In genomic region chr17:4947013-4947412, GRCm38 (mm10) we compare ENCODE assay signal across 8 mouse cellular contexts. TPM values are rescaled to one million over a fixed set of nuclear protein-coding genes. Genes with fewer than 3 reads are reported as not detected.
DNase-seq lines count a peak whose midpoint lies in the region; ATAC-seq and TF ChIP-seq lines count a peak whose summit lies in the region.

No protein-coding gene starts in this region.

- H3K9ac ChIP-seq in lung, embryonic 14.5 days: no peak overlapping the region
- no peak overlapping the region for H3K9ac ChIP-seq in embryonic facial prominence, embryonic 12.5 days
- no peak overlapping the region for H3K9ac ChIP-seq in limb, embryonic 15.5 days

- H3K4me2 ChIP-seq in lung, embryonic 14.5 days: peak overlapping the region; percentile 51
- H3K4me2 ChIP-seq in embryonic facial prominence, embryonic 12.5 days (replicated peaks): peak overlapping the region; percentile 43; the same call in 1 of the 2 replicates
- no peak overlapping the region for H3K4me2 ChIP-seq in limb, embryonic 15.5 days

- no peak for TF ChIP-seq CTCF in lung, embryonic 14.5 days (IDR thresholded peaks at IDR 0.05; ENCODE audit: low read depth)

- no peaks in the 10 kb centered on the region for H3K36me3 ChIP-seq in lung, embryonic 14.5 days (ENCODE audit: insufficient read depth)
- H3K36me3 ChIP-seq in embryonic facial prominence, embryonic 12.5 days: no peaks in the 10 kb centered on the region
- no peaks in the 10 kb centered on the region for H3K36me3 ChIP-seq in limb, embryonic 15.5 days

- ATAC-seq in lung, embryonic 14.5 days (ENCODE audit: insufficient read depth): no peak
- ATAC-seq in embryonic facial prominence, embryonic 12.5 days (ENCODE audit: insufficient number of reproducible peaks, insufficient read depth, low FRiP score, low TSS enrichment): no peak
- no peak for ATAC-seq in limb, embryonic 15.5 days (ENCODE audit: insufficient number of reproducible peaks, low FRiP score, low TSS enrichment, low read depth)
- no peak for ATAC-seq in megakaryocyte, adult 5-6 weeks (ENCODE audit: poor library complexity, severe bottlenecking)

- peak; percentile 28 for DNase-seq in lung, embryonic 14.5 days
- DNase-seq in lung, postnatal 4 days: no peak
- peak; percentile 77 for DNase-seq in kidney, adult 11 months
- no peak for DNase-seq in ovary, postnatal 14 days (ENCODE audit: low spot score)
- DNase-seq in gastrocnemius, adult 8-10 months (ENCODE audit: low spot score in 2 of 2): no peak

- no peaks in the 10 kb centered on the region for H3K9me3 ChIP-seq in lung, embryonic 14.5 days (ENCODE audit: low read depth, low read length)
- no peaks in the 10 kb centered on the region for H3K9me3 ChIP-seq in embryonic facial prominence, embryonic 12.5 days
- H3K9me3 ChIP-seq in limb, embryonic 15.5 days: no peaks in the 10 kb centered on the region

- 42% methylated on average over 3 of the region's 3 CpGs for WGBS in lung, embryonic 14.5 days
- WGBS in embryonic facial prominence, embryonic 12.5 days: 33% methylated on average over 3 of the region's 3 CpGs
- 55% methylated on average over 3 of the region's 3 CpGs for WGBS in limb, embryonic 15.5 days

- no peaks in the 10 kb centered on the region for H3K27me3 ChIP-seq in lung, embryonic 14.5 days (ENCODE audit: insufficient read depth, low read length)
- H3K27me3 ChIP-seq in embryonic facial prominence, embryonic 12.5 days: no peaks in the 10 kb centered on the region
- H3K27me3 ChIP-seq in limb, embryonic 15.5 days: no peaks in the 10 kb centered on the region

- peaks cover 13% of the 10 kb centered on the region for H3K4me1 ChIP-seq in lung, embryonic 14.5 days (ENCODE audit: insufficient read depth)
- peaks cover 19% of the 10 kb centered on the region for H3K4me1 ChIP-seq in embryonic facial prominence, embryonic 12.5 days
- peaks cover 23% of the 10 kb centered on the region for H3K4me1 ChIP-seq in limb, embryonic 15.5 days

- H3K27ac ChIP-seq in lung, embryonic 14.5 days (ENCODE audit: low read depth): peak overlapping the region; percentile 64
- H3K27ac ChIP-seq in embryonic facial prominence, embryonic 12.5 days: no peak overlapping the region
- peak overlapping the region; percentile 80 for H3K27ac ChIP-seq in limb, embryonic 15.5 days

- no peak overlapping the region for H3K4me3 ChIP-seq in lung, embryonic 14.5 days (ENCODE audit: low read depth, low read length)
- no peak overlapping the region for H3K4me3 ChIP-seq in embryonic facial prominence, embryonic 12.5 days
- no peak overlapping the region for H3K4me3 ChIP-seq in limb, embryonic 15.5 days

RNA-seq across cellular contexts. Expression of gene Arid1b, which starts 47.1 kb away (rescaled TPM):
- 17.3 and 17.4 TPM in 2 replicates for polyA plus RNA-seq in lung, embryonic 14.5 days (2014; fragmentation: Nextera tagmentation; extraction: Ambion mirVana)
- polyA plus RNA-seq in embryonic facial prominence, embryonic 12.5 days (2016; fragmentation: Nextera tagmentation; extraction: Ambion mirVana): 17.2 and 18.5 TPM in 2 replicates
- polyA plus RNA-seq in limb, embryonic 15.5 days (2015; fragmentation: Nextera tagmentation; extraction: Ambion mirVana): 11.0 and 11.4 TPM in 2 replicates
- 10 to 100 TPM; 30.8 to 35.6 (median 33.9) TPM for total RNA-seq in gastrocnemius, adult 8-10 months (2022)
- total RNA-seq in megakaryocyte, adult 5-6 weeks (2015): 23.0 and 28.1 TPM in 2 replicates
- total RNA-seq in megakaryocyte, adult 5-6 weeks (2017): 15.2 and 19.0 TPM in 2 replicates

Comparison
In these comparisons a context has a peak if more than half of its experiments do, and no peak if none do; other contexts are left out.
1. DNase-seq: peak in lung, embryonic 14.5 days (single experiment) and kidney, adult 11 months (single experiment); none in lung, postnatal 4 days (0 of 2), ovary, postnatal 14 days (single experiment) and gastrocnemius, adult 8-10 months (0 of 2).